Mouse (Mus musculus) heart, embryonic 16.5 days (tissue): ENCODE data around the gene Bank1. TPM values are rescaled to one million over a fixed set of nuclear protein-coding genes. Genes with fewer than 3 reads are reported as not detected.
"Not testable (repeated sequence)": the region's sequence is repeated elsewhere in the genome, so short reads cannot be mapped to it uniquely, and the experiment has no call there.

ENCODE experiments used
- ATAC-seq: fragments of 200-750 bp; cut with Nextera tagmentation; replicated peaks from 2 replicates; pipeline ENCODE4 v1.8.0; 2017; ENCODE audit warnings: moderate number of reproducible peaks; ENCODE audit not compliant: insufficient read depth, low FRiP score; ENCODE audit errors: extremely low read depth
- H3K27ac ChIP-seq: fragments of 300-500 bp; sonication (generic); 2 replicates; pipeline ENCODE4 v1.5.1; 2014; ENCODE audit warnings: mild to moderate bottlenecking, low read length, control low read depth, moderate library complexity
- H3K27me3 ChIP-seq: fragments of 300-500 bp; sonication (generic); 2 replicates; pipeline ENCODE4 v1.6.1; 2014; ENCODE audit warnings: low read length, mixed read lengths; ENCODE audit not compliant: control insufficient read depth, insufficient read depth
- H3K36me3 ChIP-seq: fragments of 300-500 bp; sonication (generic); 2 replicates; pipeline ENCODE4 v1.6.1; 2014; ENCODE audit not compliant: control insufficient read depth, insufficient read depth
- H3K4me1 ChIP-seq: fragments of 300-500 bp; sonication (generic); 2 replicates; pipeline ENCODE4 v1.6.1; 2014; ENCODE audit warnings: low read length, mixed read lengths; ENCODE audit not compliant: control insufficient read depth, insufficient read depth
- H3K4me2 ChIP-seq: fragments of 300-500 bp; sonication (generic); 2 replicates; pipeline ENCODE4 v1.6.1; 2014; ENCODE audit warnings: low read depth, mild to moderate bottlenecking, control low read depth, low read length
- H3K4me3 ChIP-seq: fragments of 300-500 bp; sonication (generic); 2 replicates; pipeline ENCODE4 v1.5.1; 2014; ENCODE audit warnings: mild to moderate bottlenecking, control low read depth, low read length
- H3K9ac ChIP-seq: fragments of 300-500 bp; sonication (generic); 2 replicates; pipeline ENCODE4 v1.6.1; 2014; ENCODE audit warnings: low read length, control low read depth
- H3K9me3 ChIP-seq: fragments of 300-500 bp; sonication (generic); replicated peaks from 2 replicates; pipeline ENCODE4 v1.6.1; 2016; ENCODE audit warnings: low read length; ENCODE audit not compliant: control insufficient read depth
- WGBS: fragments of 180-500 bp; shearing (Covaris S2); extraction: QIAGEN DNeasy Blood & Tissue Kit; methylation state at CpG from one replicate; pipeline ENCODE4 v1.1.7; 2014; 5-methylcytosine and 5-hydroxymethylcytosine counted together
- polyA plus RNA-seq: library from polyadenylated mRNA; unstranded; fragments of >200 nt; fragmentation: Nextera tagmentation; extraction: Ambion mirVana; gene quantifications from 2 replicates; pipeline ENCODE4 v1.2.1, GENCODE M21; 2015

Gene Bank1
- polyA plus RNA-seq, 1 experiment from 2014 or later: 0.68 TPM

DNA sequence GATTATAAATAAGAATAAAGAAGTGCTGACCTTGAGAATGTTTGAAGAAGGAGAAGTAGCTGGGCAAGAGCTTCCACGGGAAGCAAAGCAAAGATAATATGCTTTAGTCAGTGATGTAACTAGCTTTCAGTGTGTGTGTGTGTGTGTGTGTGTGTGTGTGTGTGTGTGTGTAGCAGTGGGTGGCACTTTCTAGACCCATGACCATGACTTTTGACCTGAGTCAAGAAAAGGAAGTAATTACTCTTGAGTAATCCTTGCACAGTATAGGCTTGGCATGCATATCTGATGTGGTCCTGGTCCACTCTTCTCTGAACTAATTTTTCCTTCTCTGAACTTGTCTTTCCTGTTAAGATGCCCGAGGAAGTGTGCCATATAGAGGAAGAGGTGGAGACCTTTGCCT is 5.3 kb upstream of the Bank1 start:
- Histone ChIP-seq H3K9ac (no peak overlapping the region), H3K4me1 (no peaks in the 10 kb centered on the region), H3K27me3 (no peaks in the 10 kb centered on the region), H3K9me3 (no peaks in the 10 kb centered on the region), H3K27ac (no peak overlapping the region), H3K36me3 (no peaks in the 10 kb centered on the region), H3K4me3 (no peak overlapping the region), H3K4me2 (no peak overlapping the region)
- no peak for ATAC-seq
- 47% methylated on average over 2 of the region's 2 CpGs for WGBS

- no peak for ATAC-seq
- H3K27ac ChIP-seq: no peak overlapping the region
- H3K9ac ChIP-seq: no peak overlapping the region
- no peaks in the 10 kb centered on the region for H3K9me3 ChIP-seq
- no peak overlapping the region for H3K4me3 ChIP-seq
- no peaks in the 10 kb centered on the region for H3K36me3 ChIP-seq
- H3K4me2 ChIP-seq: no peak overlapping the region
- no peaks in the 10 kb centered on the region for H3K4me1 ChIP-seq
- H3K27me3 ChIP-seq: no peaks in the 10 kb centered on the region
Measured at GRCm38 (mm10) chr3:136330043-136330442, 4.2 kb upstream of the Bank1 start.

- ATAC-seq: no peak
- H3K36me3 ChIP-seq: no peaks in the 10 kb centered on the region
- H3K9ac ChIP-seq: no peak overlapping the region
- no peaks in the 10 kb centered on the region for H3K9me3 ChIP-seq
- H3K4me3 ChIP-seq: no peak overlapping the region
- WGBS: 65% methylated on average over 6 of the region's 6 CpGs
- no peak overlapping the region for H3K27ac ChIP-seq
- no peaks in the 10 kb centered on the region for H3K4me1 ChIP-seq
- no peak overlapping the region for H3K4me2 ChIP-seq
- no peaks in the 10 kb centered on the region for H3K27me3 ChIP-seq
Measured at GRCm38 (mm10) chr3:136329133-136329532, 3.3 kb upstream of the Bank1 start.

GRCm38 (mm10) chr3:136324716-136325115 is 1.1 kb downstream of the Bank1 start:
- H3K4me3 ChIP-seq, H3K27me3 ChIP-seq, H3K27ac ChIP-seq, H3K4me2 ChIP-seq, H3K36me3 ChIP-seq, ATAC-seq, H3K9me3 ChIP-seq, H3K9ac ChIP-seq, H3K4me1 ChIP-seq: not testable (repeated sequence)
- WGBS: 88% methylated on average over 6 of the region's 6 CpGs

GRCm38 (mm10) chr3:136321936-136322335 is 3.9 kb downstream of the Bank1 start:
- Histone ChIP-seq H3K4me3 (no peak overlapping the region), H3K4me2 (no peak overlapping the region), H3K27me3 (no peaks in the 10 kb centered on the region), H3K9ac (no peak overlapping the region), H3K27ac (no peak overlapping the region), H3K36me3 (no peaks in the 10 kb centered on the region), H3K9me3 (no peaks in the 10 kb centered on the region), H3K4me1 (no peaks in the 10 kb centered on the region)
- 79% methylated on average over 3 of the region's 3 CpGs for WGBS
- ATAC-seq: no peak

GRCm38 (mm10) chr3:136308487-136308886 is 17.4 kb downstream of the Bank1 start:
- Histone ChIP-seq H3K9ac (no peak overlapping the region), H3K4me1 (no peaks in the 10 kb centered on the region), H3K27ac (no peak overlapping the region), H3K9me3 (no peaks in the 10 kb centered on the region), H3K27me3 (no peaks in the 10 kb centered on the region), H3K36me3 (no peaks in the 10 kb centered on the region), H3K4me2 (no peak overlapping the region), H3K4me3 (no peak overlapping the region)
- 86% methylated on average over 1 of the region's 1 CpGs for WGBS
- no peak for ATAC-seq

- no peaks in the 10 kb centered on the region for H3K4me1 ChIP-seq
- H3K9me3 ChIP-seq: no peaks in the 10 kb centered on the region
- no peak overlapping the region for H3K4me3 ChIP-seq
- WGBS: 72% methylated on average over 5 of the region's 5 CpGs
- no peaks in the 10 kb centered on the region for H3K27me3 ChIP-seq
- ATAC-seq: no peak
- no peak overlapping the region for H3K4me2 ChIP-seq
- no peak overlapping the region for H3K9ac ChIP-seq
- H3K27ac ChIP-seq: no peak overlapping the region
- H3K36me3 ChIP-seq: no peaks in the 10 kb centered on the region
Measured at GRCm38 (mm10) chr3:136306564-136307158, 19.2 kb downstream of the Bank1 start.

DNA sequence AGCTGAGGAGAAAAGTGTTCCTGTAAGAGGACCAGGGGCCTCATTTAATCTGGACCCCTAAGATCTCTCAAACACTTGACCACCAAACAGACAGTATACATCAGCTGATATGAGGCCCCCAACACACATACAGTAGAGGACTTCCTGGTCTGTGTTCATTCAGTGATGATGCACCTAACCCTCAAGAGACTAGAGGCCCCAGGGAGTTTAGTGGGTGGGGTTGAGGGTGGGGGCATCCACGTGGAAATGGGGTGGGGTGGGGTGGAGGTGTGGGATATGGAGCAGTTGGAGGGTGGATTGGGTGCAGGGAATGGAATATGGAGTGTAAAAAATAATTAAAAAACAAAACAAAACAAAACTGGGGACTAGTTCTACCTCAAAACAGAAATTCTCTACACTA is 23.3 kb downstream of the Bank1 start:
- 53% methylated on average over 1 of the region's 1 CpGs for WGBS
- no peak overlapping the region for H3K4me2 ChIP-seq

DNA sequence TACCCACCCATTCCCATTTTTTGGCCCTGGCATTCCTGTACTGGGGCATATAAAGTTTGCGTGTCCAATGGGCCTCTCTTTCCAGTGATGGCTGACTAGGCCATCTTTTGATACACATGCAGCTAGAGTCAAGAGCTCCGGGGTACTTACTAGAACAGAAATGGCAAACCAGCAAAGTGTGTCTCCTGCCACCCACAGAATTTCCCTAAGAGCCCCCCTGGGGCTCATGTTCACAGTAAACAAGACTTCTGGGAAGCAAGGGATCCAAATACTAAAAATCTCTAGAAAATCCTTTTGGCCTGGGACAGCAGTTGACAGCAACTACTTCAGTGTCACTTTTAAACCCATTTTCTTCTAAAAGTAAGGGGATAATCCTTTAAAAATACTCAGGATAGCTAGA is 25.1 kb downstream of the Bank1 start:
- not testable (repeated sequence) for H3K4me3 ChIP-seq, H3K27ac ChIP-seq, H3K27me3 ChIP-seq, ATAC-seq, H3K4me2 ChIP-seq, H3K9ac ChIP-seq, H3K9me3 ChIP-seq, H3K36me3 ChIP-seq, H3K4me1 ChIP-seq
- 81% methylated on average over 2 of the region's 2 CpGs for WGBS

More for the DNA sequence above, 23.3 kb downstream of the Bank1 start:
- no peak overlapping the region for H3K4me3 ChIP-seq
- no peaks in the 10 kb centered on the region for H3K4me1 ChIP-seq
- ATAC-seq: no peak
- no peaks in the 10 kb centered on the region for H3K27me3 ChIP-seq
- H3K36me3 ChIP-seq: no peaks in the 10 kb centered on the region
- H3K9ac ChIP-seq: no peak overlapping the region
- H3K9me3 ChIP-seq: no peaks in the 10 kb centered on the region
- no peak overlapping the region for H3K27ac ChIP-seq
